Mouse (Mus musculus) testis, adult 2 months (tissue): ENCODE results near the gene Lif.

Source experiments
- CTCF ChIP-seq: fragments of 200-500 bp; IDR thresholded peaks from 2 replicates; pipeline ENCODE4 v1.5.1; 2012; ENCODE audit warnings: low read depth, mild to moderate bottlenecking, inconsistent platforms, low read length, moderate library complexity; ENCODE audit not compliant: control insufficient read depth, insufficient read depth, insufficient replicate concordance
- POLR2A ChIP-seq: fragments of 200-500 bp; IDR thresholded peaks from 2 replicates; pipeline ENCODE4 v1.6.1; 2012; ENCODE audit warnings: low read depth, mild to moderate bottlenecking, inconsistent platforms, low read length, moderate library complexity; ENCODE audit not compliant: control insufficient read depth

- TF ChIP-seq POLR2A (no peak), CTCF (peak; percentile 27; the same call in 1 of the 2 replicates)
Observed at GRCm38 (mm10) chr11:4213107-4213506, 44.2 kb upstream of the Lif start.
